ENCODE assay signal across 20 mouse cellular contexts in genomic region chr16:94283972-94284371, GRCm38 (mm10). TPM values are rescaled to one million over a fixed set of nuclear protein-coding genes. Genes with fewer than 3 reads are reported as not detected.
"Had no signal": no experiment of that assay in that cellular context is flagged by ENCODE, and none has a peak within 500 bp of the region (broad histone marks: within the 10 kb centered on the region; RNA-seq: fewer than 3 reads in every experiment).

No protein-coding gene starts in this region.

- ATAC-seq: liver, postnatal 0 days; lung, postnatal 0 days had no signal

- H3K27ac ChIP-seq: limb, embryonic 12.5 days; limb, embryonic 15.5 days; liver, embryonic 14.5 days; macrophage; neural tube, embryonic 13.5 days; stomach, postnatal 0 days had no signal

- H3K4me2 ChIP-seq: limb, embryonic 12.5 days; limb, embryonic 15.5 days; liver, embryonic 11.5 days; lung, embryonic 14.5 days; midbrain, embryonic 11.5 days; neural tube, embryonic 13.5 days had no signal

- DNase-seq: kidney, adult 18-20 months; kidney, adult 9 months; kidney, postnatal 36 days; left cerebral cortex, postnatal 4 days; liver, postnatal 0 days; lung, embryonic 14.5 days; midbrain, embryonic 14.5 days; thymus, adult 2 months; thymus, postnatal 25 days had no signal

- H3K27me3 ChIP-seq: limb, embryonic 12.5 days; limb, embryonic 15.5 days; neural tube, embryonic 13.5 days had no signal

- H3K9me3 ChIP-seq: limb, embryonic 12.5 days; limb, embryonic 15.5 days; neural tube, embryonic 13.5 days had no signal

- H3K4me1 ChIP-seq: limb, embryonic 12.5 days; limb, embryonic 15.5 days had no signal

- H3K9ac ChIP-seq: limb, embryonic 12.5 days; limb, embryonic 15.5 days; liver, embryonic 14.5 days; liver, postnatal 0 days; lung, embryonic 14.5 days; neural tube, embryonic 13.5 days had no signal

- H3K4me3 ChIP-seq: limb, embryonic 12.5 days; limb, embryonic 15.5 days; neural tube, embryonic 13.5 days had no signal

RNA-seq across cellular contexts. Expression of gene Ripply3, which starts 44.2 kb away (rescaled TPM):
- total RNA-seq: layer of hippocampus, postnatal 14 days; midbrain, postnatal 0 days had no signal
- polyA plus RNA-seq: macrophage had no signal
